Mouse (Mus musculus) brain, embryonic 14.5 days (tissue): ENCODE results near the gene Tmem269. TPM values are rescaled to one million over a fixed set of nuclear protein-coding genes. Genes with fewer than 3 reads are reported as not detected.

ENCODE experiments used
- DNase-seq: peaks from one replicate; pipeline ENCODE4 v3.0.0-alpha.2; 2011; ENCODE audit warnings: low read depth
- CTCF ChIP-seq: fragments of 200-500 bp; IDR thresholded peaks from 2 replicates; pipeline ENCODE4 v1.5.1; 2012; ENCODE audit warnings: inconsistent platforms, mild to moderate bottlenecking, moderate library complexity, borderline replicate concordance; ENCODE audit not compliant: insufficient read depth, insufficient read length; ENCODE audit errors: extremely low read depth
- POLR2A ChIP-seq: fragments of 200-500 bp; IDR thresholded peaks from 2 replicates; pipeline ENCODE4 v1.6.1; 2012; ENCODE audit warnings: mild to moderate bottlenecking, inconsistent platforms, borderline replicate concordance; ENCODE audit not compliant: poor library complexity, insufficient read depth, insufficient read length, severe bottlenecking; ENCODE audit errors: extremely low read depth
- polyA plus RNA-seq: library from polyadenylated mRNA; depleted of rRNA; stranded (reverse); fragments of >200 nt; gene quantifications from 2 replicates; pipeline ENCODE4 v1.2.3, GENCODE M21; 2012

The Tmem269 gene
- polyA plus RNA-seq, 1 experiment: 0.66 TPM

DNA sequence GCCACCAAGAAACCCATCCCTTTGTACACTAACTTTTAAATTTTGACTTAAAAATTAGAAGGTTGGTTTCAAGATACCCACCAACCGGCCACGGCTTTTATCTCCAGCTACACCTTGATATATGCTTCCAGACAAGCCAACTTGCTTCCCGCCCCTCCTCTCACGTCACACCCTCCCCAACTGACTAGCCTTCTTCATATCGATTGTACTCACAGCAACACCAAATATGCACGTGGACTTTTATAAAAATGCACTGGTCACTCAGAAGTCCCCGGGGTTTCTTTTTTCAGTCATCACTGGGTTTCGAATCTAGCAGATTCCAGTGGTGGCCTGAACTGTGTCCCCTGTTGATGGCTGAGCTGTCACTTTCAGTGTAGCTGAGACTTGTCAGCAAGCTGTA is 27.4 kb downstream of the Tmem269 start:
- DNase-seq: no peak

GRCm38 (mm10) chr4:119189864-119190263 is 28.2 kb downstream of the Tmem269 start, which contains the start of gene Ermap:
Gene Ermap, minus strand, starts transcription at chr4:119190011.
- DNase-seq: no peak
- no peak for TF ChIP-seq POLR2A
- no peak for TF ChIP-seq CTCF

More for the DNA sequence above, 27.4 kb downstream of the Tmem269 start:
- TF ChIP-seq POLR2A: no peak
- TF ChIP-seq CTCF: no peak

GRCm38 (mm10) chr4:119189392-119189791 is 28.6 kb downstream of the Tmem269 start:
- DNase-seq: no peak
- TF ChIP-seq CTCF (no peak), POLR2A (no peak)

GRCm38 (mm10) chr4:119188060-119188785 is 29.8 kb downstream of the Tmem269 start:
- no peak for DNase-seq
- TF ChIP-seq CTCF (peak; percentile 26; the same call in 1 of the 2 replicates), POLR2A (no peak)

DNA sequence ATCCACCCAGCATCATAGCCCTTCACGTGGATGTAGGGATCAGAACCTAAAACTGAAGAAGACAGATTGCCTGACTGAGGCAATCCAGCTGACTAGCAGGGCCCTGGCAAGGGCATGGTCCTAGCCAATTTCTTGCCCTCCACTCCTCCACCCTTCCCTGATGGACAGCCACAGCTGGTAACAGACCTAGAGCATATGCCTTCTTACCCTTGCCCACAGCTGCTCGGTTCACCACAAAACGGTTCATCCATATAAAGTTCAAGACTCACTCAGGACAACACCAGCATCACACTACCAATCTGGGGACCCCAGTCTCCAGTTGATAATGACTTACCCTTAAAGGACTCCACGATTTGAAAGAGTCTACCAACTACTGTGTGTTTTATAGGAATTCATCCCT is 32.2 kb downstream of the Tmem269 start:
- no peak for DNase-seq
- no peak for TF ChIP-seq POLR2A
- TF ChIP-seq CTCF: no peak

DNA sequence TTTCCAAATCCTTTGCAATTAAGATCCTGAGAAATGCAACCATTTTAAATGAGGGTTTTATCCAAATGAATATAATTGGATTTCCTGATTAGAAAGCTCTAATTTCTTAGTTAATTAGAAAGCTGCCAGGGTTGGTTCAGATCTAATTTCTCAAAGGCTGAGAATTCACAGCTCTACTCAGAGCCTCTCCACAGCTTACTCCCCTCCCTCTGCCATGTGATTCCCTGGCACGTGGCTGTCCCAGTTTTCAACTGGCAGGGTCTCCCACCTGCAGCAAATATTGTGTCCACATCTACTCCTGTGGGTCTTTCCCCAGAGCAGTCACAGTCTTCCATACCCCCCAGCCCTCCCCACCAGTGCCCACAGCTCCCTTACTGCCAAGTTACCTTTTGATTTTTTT is 34.5 kb downstream of the Tmem269 start:
- no peak for TF ChIP-seq CTCF
- TF ChIP-seq POLR2A: no peak
- no peak for DNase-seq

GRCm38 (mm10) chr4:119181456-119181855 is 36.6 kb downstream of the Tmem269 start:
- DNase-seq: no peak
- no peak for TF ChIP-seq CTCF
- TF ChIP-seq POLR2A: no peak

- TF ChIP-seq CTCF: no peak
- no peak for TF ChIP-seq POLR2A
- DNase-seq: no peak
Observed at GRCm38 (mm10) chr4:119180133-119180707, 37.8 kb downstream of the Tmem269 start.

DNA sequence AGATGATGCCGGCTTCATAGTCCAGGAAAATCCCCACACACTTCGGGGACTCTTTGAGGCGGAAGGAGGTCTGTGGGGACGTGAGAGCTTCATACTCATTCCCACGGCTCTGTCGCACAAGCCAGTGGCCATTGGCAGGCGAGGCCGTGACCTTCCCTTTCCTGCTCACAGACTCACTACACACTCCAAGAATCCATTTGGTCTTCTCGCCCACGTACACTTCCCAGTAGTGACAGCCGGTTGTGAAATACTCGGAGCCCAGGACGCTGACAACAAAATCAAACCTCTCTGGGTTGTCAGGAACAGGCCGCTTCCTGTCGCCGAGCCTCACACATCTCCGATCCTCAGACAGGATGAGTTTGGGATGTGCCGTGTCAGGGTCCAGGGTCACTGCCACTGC is 39.7 kb downstream of the Tmem269 start:
- DNase-seq: no peak
- TF ChIP-seq CTCF: no peak
- TF ChIP-seq POLR2A: no peak

DNA sequence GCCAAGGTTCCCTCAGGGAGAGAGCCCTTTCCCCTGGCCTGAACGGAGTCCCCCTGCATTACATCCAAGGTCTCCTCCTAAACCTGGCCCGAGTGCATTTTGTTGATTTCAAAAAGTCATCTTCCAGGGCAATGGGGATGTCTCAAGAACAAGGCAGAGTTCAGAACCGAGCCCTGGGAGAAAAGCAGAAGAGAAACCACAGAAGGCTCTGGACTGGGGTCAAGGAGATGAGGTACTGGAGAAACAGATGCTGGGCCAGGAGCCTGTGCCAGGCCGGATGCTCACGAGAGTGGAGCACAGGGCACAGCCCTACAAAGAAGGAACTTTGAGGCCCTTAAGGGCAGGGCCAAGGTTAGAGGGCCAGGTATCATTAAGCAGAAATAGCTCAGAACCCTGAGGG is 40.3 kb downstream of the Tmem269 start:
- DNase-seq: no peak
- TF ChIP-seq POLR2A: no peak
- TF ChIP-seq CTCF: no peak

DNA sequence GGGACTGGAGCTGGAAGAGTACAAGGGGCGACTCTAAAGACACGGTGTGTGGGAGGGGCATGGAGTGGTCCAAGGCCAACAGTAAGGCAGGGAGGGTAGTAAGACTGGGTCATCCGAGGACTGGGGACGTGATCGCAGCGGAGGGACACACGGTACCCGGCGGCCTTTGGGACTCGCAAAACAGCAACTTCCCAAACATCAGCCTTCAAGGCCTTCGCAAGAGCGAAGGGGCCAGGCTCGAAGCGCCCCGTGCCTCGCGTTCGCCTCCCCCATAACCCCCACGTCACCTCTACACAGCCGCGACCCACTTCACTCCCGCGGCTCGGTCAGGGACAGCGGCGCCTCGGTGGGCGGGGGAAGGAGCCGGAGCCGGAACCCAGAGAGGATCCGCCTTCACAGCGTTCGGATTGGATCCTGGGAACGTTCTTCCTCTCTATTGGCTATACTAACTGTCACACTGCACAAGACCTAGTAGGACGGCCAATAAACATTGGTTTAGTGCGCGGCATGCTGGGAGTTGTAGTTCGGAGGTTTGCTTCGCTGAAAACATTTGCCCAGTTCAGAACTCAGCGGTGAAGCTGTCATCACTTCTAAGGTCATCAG is 44.1 kb downstream of the Tmem269 start, which contains the start of gene Zfp691:
TSS of gene Zfp691 (minus strand) at position 345 of the 603 bp plus-strand sequence.
- TF ChIP-seq POLR2A (peak; percentile 65; the same call in 1 of the 2 replicates), CTCF (no peak)
- DNase-seq: peak; percentile 99

GRCm38 (mm10) chr4:119172919-119173650 is 44.9 kb downstream of the Tmem269 start:
- DNase-seq: peak; percentile 20
- no peak for TF ChIP-seq POLR2A
- no peak for TF ChIP-seq CTCF
